Mouse (Mus musculus) stomach, embryonic 16.5 days (tissue): ENCODE measurements around the gene Lce1h. TPM values are rescaled to one million over a fixed set of nuclear protein-coding genes. Genes with fewer than 3 reads are reported as not detected.

Experiments
- ATAC-seq: fragments of 200-750 bp; cut with Nextera tagmentation; 2 replicates; pipeline ENCODE4 v1.8.0; 2017; ENCODE audit warnings: moderate number of reproducible peaks, moderate TSS enrichment; ENCODE audit not compliant: insufficient read depth, low FRiP score
- H3K27ac ChIP-seq: fragments of 300-500 bp; sonication (generic); 2 replicates; pipeline ENCODE4 v1.5.1; 2014; ENCODE audit warnings: low read length
- H3K27me3 ChIP-seq: fragments of 300-500 bp; sonication (generic); 2 replicates; pipeline ENCODE4 v1.6.1; 2014; ENCODE audit warnings: low read length, control low read depth, mixed read lengths; ENCODE audit not compliant: control insufficient read depth, insufficient read depth
- H3K36me3 ChIP-seq: fragments of 300-500 bp; sonication (generic); 2 replicates; pipeline ENCODE4 v1.6.1; 2014; ENCODE audit warnings: low read length; ENCODE audit not compliant: control insufficient read depth, insufficient read depth
- H3K4me1 ChIP-seq: fragments of 300-500 bp; sonication (generic); 2 replicates; pipeline ENCODE4 v1.6.1; 2014; ENCODE audit warnings: low read length, control low read depth, mixed read lengths; ENCODE audit not compliant: control insufficient read depth, insufficient read depth
- H3K4me2 ChIP-seq: fragments of 300-500 bp; sonication (generic); 2 replicates; pipeline ENCODE4 v1.6.1; 2014; ENCODE audit warnings: low read depth, low read length, mixed read lengths
- H3K4me3 ChIP-seq: fragments of 300-500 bp; sonication (generic); replicated peaks from 2 replicates; pipeline ENCODE4 v1.5.1; 2014; ENCODE audit warnings: mild to moderate bottlenecking, low read length
- H3K9ac ChIP-seq: fragments of 300-500 bp; sonication (generic); 2 replicates; pipeline ENCODE4 v1.6.1; 2014; ENCODE audit warnings: low read length
- H3K9me3 ChIP-seq: fragments of 300-500 bp; sonication (generic); replicated peaks from 2 replicates; pipeline ENCODE4 v1.6.1; 2016; ENCODE audit warnings: low read length, control low read depth; ENCODE audit not compliant: control insufficient read depth
- WGBS: fragments of 180-500 bp; shearing (Covaris S2); extraction: QIAGEN DNeasy Blood & Tissue Kit; methylation state at CpG from one replicate; pipeline ENCODE4 v1.1.7; 2014; 5-methylcytosine and 5-hydroxymethylcytosine counted together
- polyA plus RNA-seq: library from polyadenylated mRNA; unstranded; fragments of >200 nt; fragmentation: Nextera tagmentation; extraction: Ambion mirVana; gene quantifications from 2 replicates; pipeline ENCODE4 v1.2.1, GENCODE M21; 2015

Lce1h gene
- polyA plus RNA-seq, 1 experiment from 2014 or later, result not detected

GRCm38 (mm10) chr3:92720250-92720649 lies 44.6 kb downstream of the Lce1h start, which contains the start of gene Lce1f:
Lce1f (minus strand) TSS chr3:92720350.
- no peaks in the 10 kb centered on the region for H3K4me1 ChIP-seq
- no peak within 1 kb of the TSS for H3K4me2 ChIP-seq
- no peak within 1 kb of the TSS for H3K9ac ChIP-seq
- no peak for ATAC-seq
- WGBS, result 70% methylated on average over 3 of the region's 3 CpGs
- no peaks in the 10 kb centered on the region for H3K36me3 ChIP-seq
- no peak within 1 kb of the TSS for H3K27ac ChIP-seq
- no peaks in the 10 kb centered on the region for H3K9me3 ChIP-seq
- no peaks in the 10 kb centered on the region for H3K27me3 ChIP-seq
- no peak within 1 kb of the TSS for H3K4me3 ChIP-seq

- no peak overlapping the region for H3K4me2 ChIP-seq
- no peak overlapping the region for H3K4me3 ChIP-seq
- H3K9me3 ChIP-seq, result no peaks in the 10 kb centered on the region
- H3K9ac ChIP-seq, result no peak overlapping the region
- ATAC-seq, result no peak
- H3K4me1 ChIP-seq, result no peaks in the 10 kb centered on the region
- no peak overlapping the region for H3K27ac ChIP-seq
- H3K27me3 ChIP-seq, result no peaks in the 10 kb centered on the region
- no peaks in the 10 kb centered on the region for H3K36me3 ChIP-seq
Observed at GRCm38 (mm10) chr3:92715122-92715521, 49.7 kb downstream of the Lce1h start.

Other genes starting within 250 kb of the Lce1h start
- not detected in 2 replicates for gene 2310046K23Rik, start 230.6 kb downstream of the Lce1h start, polyA plus RNA-seq
- gene Ivl, start 191.3 kb downstream of the Lce1h start, polyA plus RNA-seq, result 1.3 and 2.0 TPM in 2 replicates
- gene Smcp, start 176.1 kb downstream of the Lce1h start, polyA plus RNA-seq, result 1.4 and 1.7 TPM in 2 replicates
- gene 2210017I01Rik, start 157.6 kb downstream of the Lce1h start, polyA plus RNA-seq, result not detected in 2 replicates
- not detected in 2 replicates for gene Lce6a, start 143.4 kb downstream of the Lce1h start, polyA plus RNA-seq
- gene Lce1a1, start 116.8 kb downstream of the Lce1h start, polyA plus RNA-seq, result 0.40 TPM in 1 of 2 replicates, not detected in the other
- not detected in 2 replicates for gene Lce1b, start 108.1 kb downstream of the Lce1h start, polyA plus RNA-seq
- gene Lce1a2, start 94.8 kb downstream of the Lce1h start, polyA plus RNA-seq, result 0.26 and 0.45 TPM in 2 replicates
- gene Lce1c, start 85.8 kb downstream of the Lce1h start, polyA plus RNA-seq, result 0.19 TPM in 1 of 2 replicates, not detected in the other
- gene Lce1d, start 77.9 kb downstream of the Lce1h start, polyA plus RNA-seq, result not detected in 2 replicates
- not detected in 2 replicates for gene Lce1e, start 56.0 kb downstream of the Lce1h start, polyA plus RNA-seq
- gene Lce1f, start 44.7 kb downstream of the Lce1h start, polyA plus RNA-seq, result not detected in 2 replicates
- not detected in 2 replicates for gene Gm38119, start 26.0 kb downstream of the Lce1h start, polyA plus RNA-seq
- gene Lce1g, start 12.7 kb downstream of the Lce1h start, polyA plus RNA-seq, result not detected in 2 replicates
- 0.32 TPM in 1 of 2 replicates, not detected in the other for gene Lce1i, start 13.8 kb upstream of the Lce1h start, polyA plus RNA-seq
- gene Lce1j, start 25.4 kb upstream of the Lce1h start, polyA plus RNA-seq, result not detected in 2 replicates
- gene Lce1k, start 42.8 kb upstream of the Lce1h start, polyA plus RNA-seq, result not detected in 2 replicates
- 0.84 and 1.4 TPM in 2 replicates for gene Kprp, start 62.2 kb upstream of the Lce1h start, polyA plus RNA-seq
- not detected in 2 replicates for gene Lce1l, start 86.2 kb upstream of the Lce1h start, polyA plus RNA-seq
- not detected in 2 replicates for gene 2310050C09Rik, start 105.2 kb upstream of the Lce1h start, polyA plus RNA-seq
- gene Lce3a, start 161.2 kb upstream of the Lce1h start, polyA plus RNA-seq, result 7.5 and 10.8 TPM in 2 replicates
- 1.7 and 2.1 TPM in 2 replicates for gene Lce3b, start 167.9 kb upstream of the Lce1h start, polyA plus RNA-seq
- gene Lce3c, start 179.4 kb upstream of the Lce1h start, polyA plus RNA-seq, result 3.7 and 4.0 TPM in 2 replicates
- not detected in 2 replicates for gene Lce3d, start 192.3 kb upstream of the Lce1h start, polyA plus RNA-seq
- 5.9 TPM in 2 replicates for gene Lce3e, start 202.0 kb upstream of the Lce1h start, polyA plus RNA-seq
- 25.6 and 36.2 TPM in 2 replicates for gene Lce3f, start 227.2 kb upstream of the Lce1h start, polyA plus RNA-seq